Mouse (Mus musculus) kidney, embryonic 15.5 days (tissue): Measurements from ENCODE around the gene Tmeff1. TPM values are rescaled to one million over a fixed set of nuclear protein-coding genes. Genes with fewer than 3 reads are reported as not detected.

Experiments
- ATAC-seq: fragments of 200-750 bp; cut with Nextera tagmentation; replicated peaks from 2 replicates; pipeline ENCODE4 v1.8.0; 2017; ENCODE audit warnings: moderate TSS enrichment; ENCODE audit not compliant: low FRiP score
- H3K27ac ChIP-seq: fragments of 300-500 bp; sonication (generic); 2 replicates; pipeline ENCODE4 v1.5.1; 2015; ENCODE audit warnings: mild to moderate bottlenecking, inconsistent platforms
- H3K27me3 ChIP-seq: fragments of 300-500 bp; sonication (generic); 2 replicates; pipeline ENCODE4 v1.6.1; 2015; ENCODE audit warnings: inconsistent platforms
- H3K36me3 ChIP-seq: fragments of 300-500 bp; sonication (generic); 2 replicates; pipeline ENCODE4 v1.6.1; 2015; ENCODE audit warnings: inconsistent platforms
- H3K4me1 ChIP-seq: fragments of 300-500 bp; sonication (generic); 2 replicates; pipeline ENCODE4 v1.6.1; 2015; ENCODE audit warnings: inconsistent platforms
- H3K4me2 ChIP-seq: fragments of 300-500 bp; sonication (generic); 2 replicates; pipeline ENCODE4 v1.6.1; 2015; ENCODE audit warnings: moderate library complexity, mild to moderate bottlenecking, inconsistent platforms
- H3K4me3 ChIP-seq: fragments of 300-500 bp; sonication (generic); replicated peaks from 2 replicates; pipeline ENCODE4 v1.5.1; 2015; ENCODE audit warnings: mild to moderate bottlenecking, inconsistent platforms
- H3K9ac ChIP-seq: fragments of 300-500 bp; sonication (generic); 2 replicates; pipeline ENCODE4 v1.6.1; 2015; ENCODE audit warnings: mild to moderate bottlenecking, inconsistent platforms
- H3K9me3 ChIP-seq: fragments of 300-500 bp; sonication (generic); replicated peaks from 2 replicates; pipeline ENCODE4 v1.6.1; 2016; ENCODE audit warnings: inconsistent platforms
- WGBS: fragments of 180-500 bp; shearing (Covaris S2); methylation state at CpG from one replicate; pipeline ENCODE4 v1.1.7; 2015; ENCODE audit warnings: mixed read lengths; 5-methylcytosine and 5-hydroxymethylcytosine counted together
- polyA plus RNA-seq: library from polyadenylated mRNA; unstranded; fragments of >200 nt; fragmentation: Nextera tagmentation; extraction: Ambion mirVana; gene quantifications from 2 replicates; pipeline ENCODE4 v1.2.1, GENCODE M21; 2015

Tmeff1 gene
- polyA plus RNA-seq, 1 experiment from 2014 or later = 53.8 TPM

DNA sequence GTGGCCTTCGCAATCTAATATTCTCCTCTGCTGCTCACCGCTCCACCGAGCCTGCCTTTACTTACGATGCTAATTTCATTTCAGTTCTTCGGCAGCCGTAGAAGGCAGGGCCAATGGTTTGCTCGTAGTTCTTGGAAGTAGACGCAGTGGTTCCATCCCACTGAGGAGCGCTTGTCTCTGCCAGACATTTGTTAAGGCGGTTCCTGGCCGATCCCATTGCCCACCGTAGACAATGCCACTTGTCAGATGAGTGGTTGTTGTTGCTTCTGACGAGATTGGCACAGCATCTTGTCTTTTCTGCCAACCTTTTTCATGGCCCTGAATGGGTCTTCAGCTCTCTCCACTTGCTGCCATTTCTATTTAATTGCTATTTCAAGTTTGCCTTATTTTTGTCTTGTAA is 44.5 kb downstream of the Tmeff1 start:
- H3K9ac ChIP-seq = no peak overlapping the region
- no peak overlapping the region for H3K27ac ChIP-seq
- WGBS = 90% methylated on average over 13 of the region's 13 CpGs
- peaks cover 8% of the 10 kb centered on the region for H3K4me1 ChIP-seq
- no peaks in the 10 kb centered on the region for H3K27me3 ChIP-seq
- no peak overlapping the region for H3K4me3 ChIP-seq
- H3K9me3 ChIP-seq = no peaks in the 10 kb centered on the region
- H3K4me2 ChIP-seq = no peak overlapping the region
- peaks cover 36% of the 10 kb centered on the region for H3K36me3 ChIP-seq
- no peak for ATAC-seq

DNA sequence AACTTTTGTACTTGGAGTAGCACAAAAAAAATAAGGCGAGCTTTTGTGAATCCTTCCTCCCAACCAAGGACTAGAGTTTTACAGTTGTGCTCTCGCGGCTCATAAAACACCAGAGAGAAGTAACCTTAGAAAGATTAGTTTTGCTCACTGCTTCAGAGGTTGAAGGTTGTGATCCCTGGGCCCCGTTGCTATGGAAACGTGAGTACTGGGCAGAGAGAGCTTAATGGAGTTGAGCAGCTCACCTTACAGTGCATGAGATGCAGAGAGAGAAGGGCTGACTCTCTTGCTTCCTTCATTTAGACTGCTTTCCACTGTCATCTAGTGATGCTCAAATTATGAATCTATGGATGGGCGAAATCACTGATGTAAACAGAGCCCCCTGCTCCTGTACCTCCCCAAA is 48.6 kb downstream of the Tmeff1 start:
- H3K4me1 ChIP-seq = peaks cover 8% of the 10 kb centered on the region
- H3K4me2 ChIP-seq = no peak overlapping the region
- H3K9ac ChIP-seq = no peak overlapping the region
- peaks cover 28% of the 10 kb centered on the region for H3K36me3 ChIP-seq
- peak; percentile 89 for ATAC-seq
- H3K9me3 ChIP-seq = no peaks in the 10 kb centered on the region
- WGBS = 29% methylated on average over 6 of the region's 6 CpGs
- H3K4me3 ChIP-seq = no peak overlapping the region
- H3K27ac ChIP-seq = peak overlapping the region; percentile 61; the same call in 1 of the 2 replicates
- H3K27me3 ChIP-seq = no peaks in the 10 kb centered on the region

- peaks cover 8% of the 10 kb centered on the region for H3K4me1 ChIP-seq
- H3K9me3 ChIP-seq = no peaks in the 10 kb centered on the region
- ATAC-seq = peak; percentile 31
- no peak overlapping the region for H3K4me2 ChIP-seq
- no peaks in the 10 kb centered on the region for H3K27me3 ChIP-seq
- H3K9ac ChIP-seq = no peak overlapping the region
- no peak overlapping the region for H3K4me3 ChIP-seq
- WGBS = 47% methylated on average over 2 of the region's 2 CpGs
- peak overlapping the region; percentile 41; the same call in 1 of the 2 replicates for H3K27ac ChIP-seq
- H3K36me3 ChIP-seq = peaks cover 28% of the 10 kb centered on the region
These were observed 49.1 kb downstream of the Tmeff1 start for GRCm38 (mm10) chr4:48634058-48634457.

DNA sequence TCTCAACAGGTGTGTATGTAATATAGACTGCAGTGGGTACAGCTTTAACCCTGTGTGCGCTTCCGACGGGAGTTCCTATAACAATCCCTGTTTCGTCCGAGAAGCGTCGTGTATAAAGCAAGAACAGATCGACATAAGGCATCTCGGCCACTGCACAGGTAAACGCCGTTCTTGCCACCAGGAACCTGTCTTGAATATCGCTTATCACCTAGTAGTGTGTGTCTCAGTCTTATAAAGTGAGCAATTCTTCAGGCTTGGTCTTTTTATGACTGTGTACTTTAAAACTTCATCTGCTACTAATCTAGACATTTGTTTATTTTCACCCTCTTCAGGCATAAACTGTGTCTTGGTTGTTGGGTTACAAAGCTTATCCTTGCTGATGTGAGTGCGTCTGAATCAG is 51.9 kb downstream of the Tmeff1 start:
- no peak overlapping the region for H3K4me3 ChIP-seq
- H3K4me1 ChIP-seq = peaks cover 8% of the 10 kb centered on the region
- H3K9me3 ChIP-seq = no peaks in the 10 kb centered on the region
- no peak overlapping the region for H3K4me2 ChIP-seq
- no peak overlapping the region for H3K27ac ChIP-seq
- no peak for ATAC-seq
- WGBS = 89% methylated on average over 13 of the region's 13 CpGs
- H3K9ac ChIP-seq = no peak overlapping the region
- H3K27me3 ChIP-seq = no peaks in the 10 kb centered on the region
- H3K36me3 ChIP-seq = peaks cover 48% of the 10 kb centered on the region

- no peak for ATAC-seq
- no peak overlapping the region for H3K9ac ChIP-seq
These were observed 53.2 kb downstream of the Tmeff1 start for GRCm38 (mm10) chr4:48638132-48638531.

GRCm38 (mm10) chr4:48639503-48639902 is 54.5 kb downstream of the Tmeff1 start:
- ATAC-seq = no peak
- H3K4me2 ChIP-seq = no peak overlapping the region
- 93% methylated on average over 17 of the region's 17 CpGs for WGBS
- H3K27ac ChIP-seq = no peak overlapping the region
- H3K4me3 ChIP-seq = no peak overlapping the region
- H3K27me3 ChIP-seq = no peaks in the 10 kb centered on the region
- H3K4me1 ChIP-seq = no peaks in the 10 kb centered on the region
- H3K9ac ChIP-seq = no peak overlapping the region
- H3K9me3 ChIP-seq = no peaks in the 10 kb centered on the region
- peaks cover 71% of the 10 kb centered on the region for H3K36me3 ChIP-seq

More at GRCm38 (mm10) chr4:48638132-48638531, 53.2 kb downstream of the Tmeff1 start:
- no peaks in the 10 kb centered on the region for H3K9me3 ChIP-seq
- no peak overlapping the region for H3K4me3 ChIP-seq
- no peaks in the 10 kb centered on the region for H3K27me3 ChIP-seq
- peaks cover under 1% of the 10 kb centered on the region; the same call in 1 of the 2 replicates for H3K4me1 ChIP-seq
- peaks cover 61% of the 10 kb centered on the region for H3K36me3 ChIP-seq
- 67% methylated on average over 10 of the region's 10 CpGs for WGBS
- H3K27ac ChIP-seq = no peak overlapping the region
- H3K4me2 ChIP-seq = no peak overlapping the region

DNA sequence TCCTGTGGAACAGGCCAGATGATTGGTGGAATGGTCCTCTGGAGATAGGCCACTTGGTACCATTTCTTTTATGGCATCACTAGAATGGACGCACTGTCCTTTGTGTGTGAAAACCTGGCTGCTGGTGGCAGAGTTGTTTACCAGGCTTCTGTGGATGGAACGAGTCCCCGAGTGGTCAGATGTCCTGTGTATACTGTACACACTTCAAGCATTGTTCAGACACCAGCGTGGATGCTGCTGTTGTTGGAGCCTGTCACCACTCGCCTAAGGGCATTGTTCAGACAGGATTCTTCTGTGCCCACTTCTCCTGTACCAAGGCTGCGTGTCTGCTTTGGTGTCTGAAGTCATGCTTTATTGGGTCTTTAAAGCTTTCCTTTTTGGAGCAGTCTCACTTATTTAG is 58.8 kb downstream of the Tmeff1 start:
- Histone ChIP-seq H3K4me3 (no peak overlapping the region), H3K36me3 (peaks cover 85% of the 10 kb centered on the region), H3K27ac (no peak overlapping the region), H3K9me3 (no peaks in the 10 kb centered on the region), H3K27me3 (no peaks in the 10 kb centered on the region), H3K4me2 (no peak overlapping the region), H3K9ac (no peak overlapping the region), H3K4me1 (no peaks in the 10 kb centered on the region)
- ATAC-seq = no peak
- WGBS = 91% methylated on average over 6 of the region's 6 CpGs

- Histone ChIP-seq H3K36me3 (peaks cover 83% of the 10 kb centered on the region), H3K9me3 (no peaks in the 10 kb centered on the region), H3K4me3 (no peak overlapping the region), H3K4me2 (no peak overlapping the region), H3K27ac (no peak overlapping the region), H3K4me1 (no peaks in the 10 kb centered on the region), H3K27me3 (no peaks in the 10 kb centered on the region), H3K9ac (no peak overlapping the region)
- ATAC-seq = no peak
- 95% methylated on average over 5 of the region's 5 CpGs for WGBS
These were observed 61.2 kb downstream of the Tmeff1 start for GRCm38 (mm10) chr4:48646143-48646542.

DNA sequence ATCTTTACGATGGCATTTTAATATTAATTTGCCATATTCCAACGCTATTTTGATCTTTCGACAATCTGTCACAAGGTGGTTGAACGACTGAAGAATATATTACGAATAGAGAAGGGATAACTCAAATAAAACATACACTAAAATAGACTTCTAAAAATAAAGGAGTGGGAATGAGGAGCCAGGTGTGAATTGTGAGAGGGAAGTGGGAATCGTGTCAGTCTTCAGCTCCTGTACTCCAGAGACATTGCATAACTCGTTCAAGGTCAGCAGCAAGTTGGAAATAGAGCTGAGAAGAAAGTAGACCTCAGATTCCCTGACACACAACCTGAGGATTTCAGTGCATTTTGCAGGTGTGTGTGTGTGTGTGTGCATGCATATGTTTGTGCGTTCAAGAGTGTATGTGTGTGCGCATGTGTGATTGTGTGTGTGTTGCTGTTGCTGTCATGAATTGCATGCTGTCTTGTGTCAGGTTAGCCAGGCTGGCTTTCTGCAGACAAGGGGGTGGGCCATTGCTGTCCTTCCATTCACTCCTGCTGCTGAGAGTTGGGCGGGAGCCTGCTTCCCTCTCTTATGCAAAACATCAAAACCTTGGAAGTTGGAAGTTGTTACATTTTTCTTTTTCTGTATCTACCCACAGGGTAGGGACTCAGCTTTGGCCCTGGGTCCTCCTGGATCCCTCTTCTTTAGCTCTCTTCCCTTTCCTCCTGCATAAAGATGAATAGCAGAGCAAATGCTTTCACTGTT is 65.8 kb downstream of the Tmeff1 start:
- H3K27me3 ChIP-seq = no peaks in the 10 kb centered on the region
- no peak overlapping the region for H3K4me3 ChIP-seq
- no peak overlapping the region for H3K4me2 ChIP-seq
- H3K36me3 ChIP-seq = peaks cover 78% of the 10 kb centered on the region
- H3K4me1 ChIP-seq = no peaks in the 10 kb centered on the region
- no peaks in the 10 kb centered on the region for H3K9me3 ChIP-seq
- no peak overlapping the region for H3K27ac ChIP-seq
- WGBS = 94% methylated on average over 10 of the region's 10 CpGs
- no peak overlapping the region for H3K9ac ChIP-seq
- no peak for ATAC-seq

GRCm38 (mm10) chr4:48654118-48654517 is 69.1 kb downstream of the Tmeff1 start:
- 65% methylated on average over 4 of the region's 4 CpGs for WGBS
- Histone ChIP-seq H3K9ac (no peak overlapping the region), H3K36me3 (peaks cover 76% of the 10 kb centered on the region), H3K4me3 (no peak overlapping the region), H3K4me2 (no peak overlapping the region), H3K4me1 (no peaks in the 10 kb centered on the region), H3K27ac (no peak overlapping the region), H3K27me3 (no peaks in the 10 kb centered on the region), H3K9me3 (no peaks in the 10 kb centered on the region)
- no peak for ATAC-seq

- H3K27me3 ChIP-seq = no peaks in the 10 kb centered on the region
- H3K9me3 ChIP-seq = no peaks in the 10 kb centered on the region
- no peaks in the 10 kb centered on the region for H3K4me1 ChIP-seq
- H3K27ac ChIP-seq = no peak overlapping the region
- H3K4me2 ChIP-seq = no peak overlapping the region
- H3K4me3 ChIP-seq = no peak overlapping the region
- no peak for ATAC-seq
- 97% methylated on average over 8 of the region's 8 CpGs for WGBS
- H3K36me3 ChIP-seq = peaks cover 78% of the 10 kb centered on the region
- no peak overlapping the region for H3K9ac ChIP-seq
These were observed 71.6 kb downstream of the Tmeff1 start for GRCm38 (mm10) chr4:48656530-48656929.

DNA sequence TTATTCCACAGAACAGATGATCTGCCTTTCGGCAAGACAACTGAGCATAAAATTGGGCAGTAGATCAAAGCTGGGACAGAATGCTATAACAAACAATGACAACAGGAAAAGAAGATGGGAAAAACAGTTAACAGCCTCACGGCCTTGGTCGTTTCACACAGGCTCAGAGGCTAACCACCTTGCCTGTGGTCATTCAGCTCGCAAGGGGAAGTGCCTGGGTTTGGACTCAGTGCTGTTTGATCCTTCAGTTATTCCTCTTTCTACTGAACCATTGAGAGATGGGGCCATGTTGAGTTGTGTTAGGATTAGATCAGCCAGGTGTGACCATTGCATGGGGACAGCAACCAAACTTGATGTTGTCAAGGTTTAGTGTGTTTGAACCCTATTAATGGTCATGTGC is 75.2 kb downstream of the Tmeff1 start:
- H3K27ac ChIP-seq = no peak overlapping the region
- H3K4me2 ChIP-seq = no peak overlapping the region
- no peaks in the 10 kb centered on the region for H3K4me1 ChIP-seq
- H3K27me3 ChIP-seq = no peaks in the 10 kb centered on the region
- ATAC-seq = no peak
- no peaks in the 10 kb centered on the region for H3K9me3 ChIP-seq
- 80% methylated on average over 4 of the region's 4 CpGs for WGBS
- no peak overlapping the region for H3K4me3 ChIP-seq
- no peak overlapping the region for H3K9ac ChIP-seq
- H3K36me3 ChIP-seq = peaks cover 70% of the 10 kb centered on the region
